Mouse (Mus musculus): ENCODE measurements around the gene Gna11.

Gene Gna11

GRCm38 (mm10) chr10:81543633-81544032 is 1.4 kb downstream of the Gna11 start:
- no peak for DNase-seq (ENCODE audit: extremely low spot score, low spot score)

GRCm38 (mm10) chr10:81542727-81543460 is 2.1 kb downstream of the Gna11 start:
- DNase-seq (ENCODE audit: extremely low spot score, low spot score) = no peak

- no peak for DNase-seq (ENCODE audit: extremely low spot score, low spot score)
These were observed 3.2 kb downstream of the Gna11 start for GRCm38 (mm10) chr10:81541803-81542202.

- DNase-seq (ENCODE audit: extremely low spot score, low spot score) = no peak
These were observed 3.6 kb downstream of the Gna11 start for GRCm38 (mm10) chr10:81541363-81541762.

- DNase-seq (ENCODE audit: extremely low spot score, low spot score) = no peak
These were observed 6.5 kb downstream of the Gna11 start for GRCm38 (mm10) chr10:81538321-81539048.

GRCm38 (mm10) chr10:81537429-81537828 is 7.6 kb downstream of the Gna11 start:
- no peak for DNase-seq (ENCODE audit: extremely low spot score, low spot score)

GRCm38 (mm10) chr10:81536734-81537133 is 8.3 kb downstream of the Gna11 start:
- no peak for DNase-seq (ENCODE audit: extremely low spot score, low spot score)

- DNase-seq (ENCODE audit: extremely low spot score, low spot score) = no peak
These were observed 10.2 kb downstream of the Gna11 start for GRCm38 (mm10) chr10:81534826-81535225.

- peak; percentile 89 for DNase-seq (ENCODE audit: extremely low spot score, low spot score)
These were observed 18.2 kb downstream of the Gna11 start for GRCm38 (mm10) chr10:81526779-81527178.

GRCm38 (mm10) chr10:81525017-81525694 is 19.8 kb downstream of the Gna11 start:
- no peak for DNase-seq (ENCODE audit: extremely low spot score, low spot score)

- no peak for DNase-seq (ENCODE audit: extremely low spot score, low spot score)
These were observed 20.9 kb downstream of the Gna11 start, which contains the start of gene Gna15 for GRCm38 (mm10) chr10:81524051-81524605. Gna15 (minus strand) TSS chr10:81524225.

GRCm38 (mm10) chr10:81523570-81523969 is 21.4 kb downstream of the Gna11 start:
- no peak for DNase-seq (ENCODE audit: extremely low spot score, low spot score)

- no peak for DNase-seq (ENCODE audit: extremely low spot score, low spot score)
These were observed 21.8 kb downstream of the Gna11 start for GRCm38 (mm10) chr10:81523142-81523541.

GRCm38 (mm10) chr10:81519978-81520365 is 25.0 kb downstream of the Gna11 start:
- no peak for DNase-seq (ENCODE audit: extremely low spot score, low spot score)

GRCm38 (mm10) chr10:81519227-81519977 is 25.6 kb downstream of the Gna11 start:
- no peak for DNase-seq (ENCODE audit: extremely low spot score, low spot score)

- DNase-seq (ENCODE audit: extremely low spot score, low spot score) = peak; percentile 71
These were observed 26.4 kb downstream of the Gna11 start for GRCm38 (mm10) chr10:81518546-81518945.

GRCm38 (mm10) chr10:81517227-81517626 is 27.8 kb downstream of the Gna11 start:
- DNase-seq (ENCODE audit: extremely low spot score, low spot score) = no peak

GRCm38 (mm10) chr10:81513798-81514197 is 31.2 kb downstream of the Gna11 start:
- no peak for DNase-seq (ENCODE audit: extremely low spot score, low spot score)

- no peak for DNase-seq (ENCODE audit: extremely low spot score, low spot score)
These were observed 34.7 kb downstream of the Gna11 start for GRCm38 (mm10) chr10:81510246-81510810.

GRCm38 (mm10) chr10:81507691-81508489 is 37.1 kb downstream of the Gna11 start:
- DNase-seq (ENCODE audit: extremely low spot score, low spot score) = no peak
